Mouse (Mus musculus) neural tube, embryonic 11.5 days (tissue): ENCODE results near the gene Dcun1d2. TPM values are rescaled to one million over a fixed set of nuclear protein-coding genes. Genes with fewer than 3 reads are reported as not detected.

ENCODE experiments used
- ATAC-seq: fragments of 200-750 bp; cut with Nextera tagmentation; 2 replicates; pipeline ENCODE4 v1.8.0; 2017; ENCODE audit warnings: moderate number of reproducible peaks, mild to moderate bottlenecking, moderate TSS enrichment, moderate library complexity; ENCODE audit not compliant: insufficient read depth, low FRiP score, low TSS enrichment
- DNase-seq: peaks from one replicate; pipeline ENCODE4 v3.0.0-alpha.2; 2015; ENCODE audit warnings: low spot score
- H3K27ac ChIP-seq: fragments of 300-500 bp; sonication (generic); 2 replicates; pipeline ENCODE4 v1.5.1; 2014; ENCODE audit warnings: low read depth, mild to moderate bottlenecking, low read length
- H3K27me3 ChIP-seq: fragments of 300-500 bp; sonication (generic); 2 replicates; pipeline ENCODE4 v1.6.1; 2014; ENCODE audit warnings: mild to moderate bottlenecking, low read length, mixed read lengths; ENCODE audit not compliant: control insufficient read depth, insufficient read depth
- H3K36me3 ChIP-seq: fragments of 300-500 bp; sonication (generic); 2 replicates; pipeline ENCODE4 v1.6.1; 2014; ENCODE audit warnings: mild to moderate bottlenecking, low read length, moderate library complexity, mixed read lengths; ENCODE audit not compliant: control insufficient read depth, insufficient read depth
- H3K4me1 ChIP-seq: fragments of 300-500 bp; sonication (generic); 2 replicates; pipeline ENCODE4 v1.6.1; 2014; ENCODE audit warnings: low read length, mixed read lengths; ENCODE audit not compliant: control insufficient read depth, insufficient read depth
- H3K4me2 ChIP-seq: fragments of 300-500 bp; sonication (generic); 2 replicates; pipeline ENCODE4 v1.6.1; 2014; ENCODE audit warnings: low read depth, mild to moderate bottlenecking, moderate library complexity
- H3K4me3 ChIP-seq: fragments of 300-500 bp; sonication (generic); 2 replicates; pipeline ENCODE4 v1.5.1; 2014; ENCODE audit warnings: low read depth, low read length
- H3K9ac ChIP-seq: fragments of 300-500 bp; sonication (generic); 2 replicates; pipeline ENCODE4 v1.6.1; 2014; ENCODE audit warnings: mild to moderate bottlenecking, low read length
- H3K9me3 ChIP-seq: fragments of 300-500 bp; sonication (generic); 2 replicates; pipeline ENCODE4 v1.6.1; 2016; ENCODE audit warnings: low read length; ENCODE audit not compliant: control insufficient read depth
- WGBS: fragments of 180-500 bp; shearing (Covaris S2); extraction: QIAGEN DNeasy Blood & Tissue Kit; methylation state at CpG from one replicate; pipeline ENCODE4 v1.1.7; 2014; 5-methylcytosine and 5-hydroxymethylcytosine counted together
- polyA plus RNA-seq: library from polyadenylated mRNA; unstranded; fragments of >200 nt; fragmentation: Nextera tagmentation; extraction: Ambion mirVana; gene quantifications from 2 replicates; pipeline ENCODE4 v1.2.1, GENCODE M21; 2014

Dcun1d2 gene
- polyA plus RNA-seq, 1 experiment from 2014 or later, result 36.5 TPM

- WGBS, result 32% methylated on average over 5 of the region's 5 CpGs
- peaks cover 14% of the 10 kb centered on the region for H3K27me3 ChIP-seq
- no peak overlapping the region for H3K27ac ChIP-seq
- H3K36me3 ChIP-seq, result no peaks in the 10 kb centered on the region
- no peaks in the 10 kb centered on the region for H3K4me1 ChIP-seq
- no peak overlapping the region for H3K4me3 ChIP-seq
- no peaks in the 10 kb centered on the region for H3K9me3 ChIP-seq
- no peak overlapping the region for H3K4me2 ChIP-seq
- DNase-seq (no peak), ATAC-seq (no peak)
- no peak overlapping the region for H3K9ac ChIP-seq
These were observed 81.6 kb downstream of the Dcun1d2 start for GRCm38 (mm10) chr8:13206290-13206689.

Other genes with a start within 250 kb of the Dcun1d2 start
- 0.09 and 0.18 TPM in 2 replicates for gene Proz, start 227.2 kb downstream of the Dcun1d2 start, polyA plus RNA-seq
- 52.9 and 53.4 TPM in 2 replicates for gene Pcid2, start 182.7 kb downstream of the Dcun1d2 start, polyA plus RNA-seq
- gene Cul4a, start 182.5 kb downstream of the Dcun1d2 start, polyA plus RNA-seq, result 90.2 and 99.5 TPM in 2 replicates
- gene Lamp1, start 129.0 kb downstream of the Dcun1d2 start, polyA plus RNA-seq, result 258 and 279 TPM in 2 replicates
- 13.5 and 13.8 TPM in 2 replicates for gene Grtp1, start 87.5 kb downstream of the Dcun1d2 start, polyA plus RNA-seq
- 0.57 and 0.61 TPM in 2 replicates for gene Adprhl1, start 34.0 kb downstream of the Dcun1d2 start, polyA plus RNA-seq
- 34.7 and 35.1 TPM in 2 replicates for gene Tmco3, start 59 bp upstream of the Dcun1d2 start, polyA plus RNA-seq
- gene Tfdp1, start 50.6 kb upstream of the Dcun1d2 start, polyA plus RNA-seq, result 191 TPM in 2 replicates
- not detected in 2 replicates for gene Atp4b, start 108.7 kb upstream of the Dcun1d2 start, polyA plus RNA-seq
- 0.04 TPM in 1 of 2 replicates, not detected in the other for gene Grk1, start 117.0 kb upstream of the Dcun1d2 start, polyA plus RNA-seq
- gene Tmem255b, start 147.1 kb upstream of the Dcun1d2 start, polyA plus RNA-seq, result 0.38 and 0.39 TPM in 2 replicates
- gene Gas6, start 206.4 kb upstream of the Dcun1d2 start, polyA plus RNA-seq, result 6.5 and 6.7 TPM in 2 replicates